Mouse (Mus musculus): ENCODE measurements around the gene Kcmf1. TPM values are rescaled to one million over a fixed set of nuclear protein-coding genes. Genes with fewer than 3 reads are reported as not detected.

The Kcmf1 gene
- polyA plus RNA-seq, 1 experiment from 2014 or later, result 34.8 TPM

DNA sequence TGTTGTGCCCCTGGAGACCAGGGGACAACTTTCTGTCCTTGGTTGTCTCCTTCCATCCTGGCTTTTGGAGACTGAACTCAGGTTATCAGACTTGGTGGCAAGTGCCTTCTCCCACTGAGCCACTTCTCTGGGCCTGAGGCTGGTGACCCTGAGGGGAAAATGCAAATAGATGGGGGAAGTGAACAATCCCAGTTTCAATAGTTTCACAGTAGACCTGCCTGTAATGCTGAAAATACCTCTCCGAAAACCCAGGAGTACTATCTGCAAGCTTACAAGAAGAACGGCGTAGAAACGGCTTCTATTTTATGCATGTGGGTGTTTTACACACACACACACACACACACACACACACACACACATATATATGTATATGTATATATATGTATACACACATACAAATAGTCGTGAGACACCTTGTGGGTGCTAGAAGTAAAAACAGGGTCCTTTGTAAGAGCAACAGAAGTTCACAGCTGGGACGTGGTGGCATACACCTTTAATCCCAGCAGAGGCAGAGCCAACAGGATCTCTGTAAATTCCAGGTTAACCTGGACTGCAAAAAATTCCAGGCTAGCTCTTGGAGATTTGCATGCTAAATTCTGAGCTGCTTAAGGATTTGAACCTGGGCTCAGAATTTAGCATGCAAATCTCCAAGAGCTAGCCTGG, 14.4 kb upstream of the Kcmf1 start:
- H3K9ac ChIP-seq (replicated peaks; ENCODE audit: low read length), result no peak overlapping the region
- 86% methylated on average over 6 of the region's 6 CpGs for WGBS
- ATAC-seq (ENCODE audit: low FRiP score, low TSS enrichment) (no peak), DNase-seq (no peak)
- no peaks in the 10 kb centered on the region for H3K36me3 ChIP-seq (ENCODE audit: control insufficient read depth, insufficient read depth, low read length)
- no peaks in the 10 kb centered on the region for H3K4me1 ChIP-seq (ENCODE audit: control insufficient read depth, insufficient read depth, low read length)
- no peaks in the 10 kb centered on the region for H3K27me3 ChIP-seq (ENCODE audit: control insufficient read depth, insufficient read depth, low read length)
- no peak overlapping the region for H3K4me2 ChIP-seq (ENCODE audit: low read length)
- H3K9me3 ChIP-seq (ENCODE audit: control insufficient read depth, low read length), result no peaks in the 10 kb centered on the region
- no peak overlapping the region for H3K4me3 ChIP-seq (replicated peaks; ENCODE audit: low read depth, low read length)
- H3K27ac ChIP-seq (replicated peaks; ENCODE audit: low read depth, low read length), result no peak overlapping the region

DNA sequence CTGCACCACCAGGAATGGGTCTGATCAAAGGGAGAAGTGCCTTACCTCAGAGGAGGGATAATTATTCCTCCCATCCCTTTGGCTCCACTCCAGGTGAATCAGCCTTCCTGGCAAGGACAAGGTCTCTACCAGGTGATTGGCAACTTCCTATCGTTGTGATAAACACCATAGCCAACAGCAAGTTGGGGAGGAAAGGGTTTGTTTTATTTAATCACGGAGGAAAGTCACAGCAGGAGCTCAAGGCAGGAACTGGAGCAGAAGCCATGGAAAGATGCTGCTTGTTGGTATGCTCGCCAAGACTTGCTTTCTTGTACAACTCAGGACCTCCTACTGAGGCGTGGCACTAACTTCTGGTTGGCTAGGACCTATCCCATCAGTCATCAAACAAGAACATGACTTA, 11.5 kb upstream of the Kcmf1 start:
- DNase-seq, result no peak
- no peak for ATAC-seq (ENCODE audit: low FRiP score, low TSS enrichment)
- Histone ChIP-seq H3K36me3 (ENCODE audit: control insufficient read depth, insufficient read depth, low read length) (no peaks in the 10 kb centered on the region), H3K9ac (replicated peaks; ENCODE audit: low read length) (no peak overlapping the region), H3K4me2 (ENCODE audit: low read length) (no peak overlapping the region), H3K9me3 (ENCODE audit: control insufficient read depth, low read length) (no peaks in the 10 kb centered on the region), H3K4me1 (ENCODE audit: control insufficient read depth, insufficient read depth, low read length) (no peaks in the 10 kb centered on the region), H3K27me3 (ENCODE audit: control insufficient read depth, insufficient read depth, low read length) (no peaks in the 10 kb centered on the region), H3K27ac (replicated peaks; ENCODE audit: low read depth, low read length) (no peak overlapping the region), H3K4me3 (replicated peaks; ENCODE audit: low read depth, low read length) (no peak overlapping the region)
- 66% methylated on average over 4 of the region's 4 CpGs for WGBS

DNA sequence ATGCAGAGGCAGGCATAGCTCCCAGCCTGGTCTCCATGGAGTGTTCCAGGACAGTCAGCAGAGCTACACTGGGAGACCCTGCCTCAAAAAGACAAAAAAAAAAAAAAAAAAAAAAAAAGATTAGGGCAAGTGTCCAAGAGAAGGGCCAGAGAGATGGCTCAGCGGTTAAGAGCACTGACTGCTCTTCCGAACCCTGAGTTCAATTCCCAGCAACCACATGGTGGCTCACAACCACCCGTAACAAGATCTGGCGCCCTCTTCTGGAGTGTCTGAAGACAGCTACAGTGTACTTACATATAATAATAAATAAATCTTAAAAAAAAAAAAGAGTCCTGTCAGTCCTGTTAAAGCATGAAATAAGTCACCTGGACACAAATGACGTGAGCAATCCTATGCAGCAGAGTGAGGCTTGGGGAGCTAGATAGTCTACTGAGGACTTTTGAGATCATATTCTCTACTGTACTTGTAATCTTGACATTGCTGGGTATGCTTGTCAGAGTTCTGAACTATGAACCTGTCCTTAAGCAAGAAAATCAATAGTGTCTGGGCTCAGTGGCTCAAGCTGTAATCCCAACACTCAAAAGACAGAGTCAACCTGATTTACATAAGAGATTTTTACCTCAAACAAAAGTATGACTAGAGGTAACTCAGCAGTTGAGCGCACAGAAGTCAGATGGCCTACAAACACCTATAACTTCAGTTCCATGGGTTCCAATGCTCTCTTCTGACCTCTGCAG, 2.6 kb upstream of the Kcmf1 start:
- Histone ChIP-seq H3K9ac (replicated peaks; ENCODE audit: low read length) (no peak overlapping the region), H3K27ac (replicated peaks; ENCODE audit: low read depth, low read length) (no peak overlapping the region), H3K4me2 (ENCODE audit: low read length) (no peak overlapping the region), H3K9me3 (ENCODE audit: control insufficient read depth, low read length) (no peaks in the 10 kb centered on the region), H3K36me3 (ENCODE audit: control insufficient read depth, insufficient read depth, low read length) (no peaks in the 10 kb centered on the region), H3K27me3 (ENCODE audit: control insufficient read depth, insufficient read depth, low read length) (no peaks in the 10 kb centered on the region), H3K4me1 (ENCODE audit: control insufficient read depth, insufficient read depth, low read length) (peaks cover 15% of the 10 kb centered on the region), H3K4me3 (replicated peaks; ENCODE audit: low read depth, low read length) (no peak overlapping the region)
- ATAC-seq (ENCODE audit: low FRiP score, low TSS enrichment) (no peak), DNase-seq (no peak)
- 81% methylated on average over 6 of the region's 6 CpGs for WGBS

DNA sequence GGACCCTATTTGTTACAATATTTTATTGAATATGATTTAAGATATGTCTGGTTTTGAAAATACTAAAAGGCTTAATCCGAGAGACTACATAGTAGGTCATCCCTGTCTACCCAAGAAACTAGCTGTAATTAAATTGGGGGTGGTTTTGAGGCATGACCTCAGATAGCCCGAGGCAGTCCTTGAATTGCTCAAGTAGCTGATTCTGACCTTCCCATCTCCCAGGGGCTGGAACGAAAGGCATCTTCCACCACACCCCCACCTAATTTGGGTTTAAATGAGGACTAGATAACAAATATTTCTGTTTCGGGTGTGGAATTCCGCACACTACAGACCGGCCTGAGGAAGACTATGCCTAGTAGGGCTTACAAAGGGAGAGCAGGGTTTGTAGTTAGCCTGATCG, 1.2 kb upstream of the Kcmf1 start:
- DNase-seq, result no peak
- H3K27me3 ChIP-seq (ENCODE audit: control insufficient read depth, insufficient read depth, low read length), result no peaks in the 10 kb centered on the region
- H3K9ac ChIP-seq (replicated peaks; ENCODE audit: low read length), result peak overlapping the region; percentile 99; the same call in 1 of the 2 replicates
- H3K4me1 ChIP-seq (ENCODE audit: control insufficient read depth, insufficient read depth, low read length), result peaks cover 15% of the 10 kb centered on the region
- no peak overlapping the region; the same call in 1 of the 2 replicates for H3K27ac ChIP-seq (replicated peaks; ENCODE audit: low read depth, low read length)
- H3K4me3 ChIP-seq (replicated peaks; ENCODE audit: low read depth, low read length), result peak overlapping the region; percentile 89
- no peak for ATAC-seq (ENCODE audit: low FRiP score, low TSS enrichment)
- H3K4me2 ChIP-seq (ENCODE audit: low read length), result peak overlapping the region; percentile 79
- no peaks in the 10 kb centered on the region for H3K9me3 ChIP-seq (ENCODE audit: control insufficient read depth, low read length)
- WGBS, result 66% methylated on average over 7 of the region's 7 CpGs
- 0 out of 2 replicates have a peak, but pooled peaks cover 3% of the 10 kb centered on the region for H3K36me3 ChIP-seq (ENCODE audit: control insufficient read depth, insufficient read depth, low read length)

DNA sequence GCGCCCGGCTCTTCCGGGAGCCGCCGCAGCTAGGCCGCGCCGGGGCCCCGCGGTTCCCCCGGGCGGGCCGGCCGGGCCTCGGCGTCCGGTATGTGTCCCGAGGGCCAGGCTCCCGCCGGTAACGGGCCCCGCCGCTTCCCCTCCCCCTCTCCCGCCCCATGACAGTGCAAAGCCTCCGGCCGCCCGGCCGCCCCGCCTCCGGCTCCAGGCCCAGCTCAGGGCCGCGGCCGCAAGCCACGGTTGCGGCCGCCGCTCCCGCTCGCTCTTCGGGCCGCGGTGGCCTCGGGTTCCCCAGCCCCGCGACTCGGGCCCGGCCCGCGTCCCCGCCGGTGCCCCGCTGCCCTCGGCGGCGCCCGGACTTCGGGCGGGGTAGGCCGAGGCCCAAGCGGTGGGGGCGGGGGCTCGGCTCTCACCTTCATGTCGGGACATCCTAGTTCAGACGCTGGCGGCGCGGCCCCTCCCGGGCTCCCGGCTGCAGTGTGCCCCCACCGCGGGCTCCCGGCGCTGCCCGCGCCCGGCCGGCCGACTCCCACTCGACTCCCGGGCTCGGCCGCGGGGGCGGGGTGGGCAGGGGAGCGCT, 488 bp downstream of the Kcmf1 start:
- ATAC-seq (ENCODE audit: low FRiP score, low TSS enrichment) (peak; percentile 76), DNase-seq (no peak)
- H3K9ac ChIP-seq (replicated peaks; ENCODE audit: low read length), result peak overlapping the region; percentile 99
- peaks cover 15% of the 10 kb centered on the region for H3K4me1 ChIP-seq (ENCODE audit: control insufficient read depth, insufficient read depth, low read length)
- no peaks in the 10 kb centered on the region for H3K27me3 ChIP-seq (ENCODE audit: control insufficient read depth, insufficient read depth, low read length)
- H3K27ac ChIP-seq (replicated peaks; ENCODE audit: low read depth, low read length), result peak overlapping the region; percentile 99
- peak overlapping the region; percentile 89 for H3K4me3 ChIP-seq (replicated peaks; ENCODE audit: low read depth, low read length)
- H3K4me2 ChIP-seq (ENCODE audit: low read length), result peak overlapping the region; percentile 79
- no peaks in the 10 kb centered on the region for H3K9me3 ChIP-seq (ENCODE audit: control insufficient read depth, low read length)
- under 1% methylated on average over 59 of the region's 85 CpGs for WGBS
- 0 out of 2 replicates have a peak, but pooled peaks cover 3% of the 10 kb centered on the region for H3K36me3 ChIP-seq (ENCODE audit: control insufficient read depth, insufficient read depth, low read length)

DNA sequence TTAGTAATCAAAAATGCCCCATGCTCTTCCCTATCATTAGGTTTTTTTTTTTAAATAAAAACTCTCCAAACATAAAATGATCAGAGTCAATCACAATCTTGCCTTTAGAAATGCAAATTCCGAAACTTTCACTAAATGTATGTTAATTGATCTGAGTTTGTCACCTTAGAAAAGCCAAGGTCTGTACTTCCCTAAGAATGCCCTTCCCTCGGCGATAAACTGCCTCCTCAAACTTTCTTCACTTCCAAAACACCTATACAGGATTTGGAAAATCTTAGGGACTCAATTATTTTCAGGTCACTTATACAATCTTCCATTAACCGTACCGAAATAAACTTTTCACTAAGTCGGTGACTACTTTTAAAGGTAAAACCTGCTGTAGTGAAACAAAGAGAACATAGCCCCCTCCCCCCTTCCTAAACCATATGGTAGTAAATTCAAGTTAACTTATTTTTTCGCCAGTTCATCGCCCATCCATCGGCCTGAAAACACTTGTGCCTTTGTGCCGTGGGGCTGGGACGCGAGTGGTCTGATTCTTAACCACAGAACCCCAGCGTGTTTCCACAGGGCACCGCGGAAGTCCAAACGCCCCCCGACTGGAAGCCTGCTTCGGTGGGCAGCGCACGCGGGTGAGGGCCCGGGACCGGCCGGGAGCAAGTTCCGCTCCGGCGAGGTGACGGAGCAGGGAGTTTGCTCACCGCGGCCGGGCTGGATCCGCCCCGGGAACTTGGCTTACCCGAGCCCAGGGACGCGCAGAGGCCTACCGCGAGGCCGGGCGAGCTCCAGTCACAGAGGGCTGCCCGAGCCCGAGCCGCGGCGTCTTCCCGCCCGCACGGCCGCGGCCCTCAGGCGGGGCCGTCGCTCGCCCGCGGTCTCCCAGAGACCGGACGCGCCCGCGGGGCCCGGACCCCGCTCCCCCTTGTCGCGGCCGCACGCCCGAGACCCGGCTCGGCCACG, 1.3 kb downstream of the Kcmf1 start:
- under 1% methylated on average over 71 of the region's 71 CpGs for WGBS

DNA sequence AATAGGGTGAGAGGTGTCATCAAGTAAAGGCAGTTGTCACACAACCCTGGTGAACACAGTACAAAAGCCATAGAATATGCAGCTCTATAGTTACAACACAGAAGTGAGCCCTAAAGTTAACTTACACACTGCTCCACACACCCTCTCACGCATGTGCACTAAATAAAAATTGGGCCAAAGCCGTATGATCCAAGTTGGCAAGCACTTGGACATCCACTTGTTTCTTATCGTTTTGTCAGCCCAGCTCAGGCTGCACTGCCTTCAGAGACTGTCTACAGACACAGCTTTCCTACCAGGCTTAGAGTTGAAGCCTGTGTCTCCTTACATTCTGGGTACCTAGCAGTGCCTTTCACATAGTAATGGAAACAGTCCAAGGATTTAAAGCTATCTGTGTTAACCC, 4.8 kb downstream of the Kcmf1 start:
- 85% methylated on average over 3 of the region's 3 CpGs for WGBS
- 0 out of 2 replicates have a peak, but pooled peaks cover 3% of the 10 kb centered on the region for H3K36me3 ChIP-seq (ENCODE audit: control insufficient read depth, insufficient read depth, low read length)
- peaks cover 9% of the 10 kb centered on the region for H3K4me1 ChIP-seq (ENCODE audit: control insufficient read depth, insufficient read depth, low read length)
- ATAC-seq (ENCODE audit: low FRiP score, low TSS enrichment), result no peak
- no peak overlapping the region for H3K4me3 ChIP-seq (replicated peaks; ENCODE audit: low read depth, low read length)
- H3K9ac ChIP-seq (replicated peaks; ENCODE audit: low read length), result no peak overlapping the region
- H3K4me2 ChIP-seq (ENCODE audit: low read length), result no peak overlapping the region
- H3K9me3 ChIP-seq (ENCODE audit: control insufficient read depth, low read length), result no peaks in the 10 kb centered on the region
- no peak overlapping the region for H3K27ac ChIP-seq (replicated peaks; ENCODE audit: low read depth, low read length)
- no peaks in the 10 kb centered on the region for H3K27me3 ChIP-seq (ENCODE audit: control insufficient read depth, insufficient read depth, low read length)
- no peak for DNase-seq

More for the DNA sequence above, 1.3 kb downstream of the Kcmf1 start:
- 0 out of 2 replicates have a peak, but pooled peaks cover 3% of the 10 kb centered on the region for H3K36me3 ChIP-seq (ENCODE audit: control insufficient read depth, insufficient read depth, low read length)
- ATAC-seq (ENCODE audit: low FRiP score, low TSS enrichment) (peak; percentile 52), DNase-seq (peak; percentile 76)
- H3K9ac ChIP-seq (replicated peaks; ENCODE audit: low read length), result peak overlapping the region; percentile 99
- H3K4me2 ChIP-seq (ENCODE audit: low read length), result peak overlapping the region; percentile 79
- H3K9me3 ChIP-seq (ENCODE audit: control insufficient read depth, low read length), result no peaks in the 10 kb centered on the region
- H3K27ac ChIP-seq (replicated peaks; ENCODE audit: low read depth, low read length), result peak overlapping the region; percentile 99
- no peaks in the 10 kb centered on the region for H3K27me3 ChIP-seq (ENCODE audit: control insufficient read depth, insufficient read depth, low read length)
- H3K4me1 ChIP-seq (ENCODE audit: control insufficient read depth, insufficient read depth, low read length), result peaks cover 15% of the 10 kb centered on the region
- peak overlapping the region; percentile 89 for H3K4me3 ChIP-seq (replicated peaks; ENCODE audit: low read depth, low read length)

DNA sequence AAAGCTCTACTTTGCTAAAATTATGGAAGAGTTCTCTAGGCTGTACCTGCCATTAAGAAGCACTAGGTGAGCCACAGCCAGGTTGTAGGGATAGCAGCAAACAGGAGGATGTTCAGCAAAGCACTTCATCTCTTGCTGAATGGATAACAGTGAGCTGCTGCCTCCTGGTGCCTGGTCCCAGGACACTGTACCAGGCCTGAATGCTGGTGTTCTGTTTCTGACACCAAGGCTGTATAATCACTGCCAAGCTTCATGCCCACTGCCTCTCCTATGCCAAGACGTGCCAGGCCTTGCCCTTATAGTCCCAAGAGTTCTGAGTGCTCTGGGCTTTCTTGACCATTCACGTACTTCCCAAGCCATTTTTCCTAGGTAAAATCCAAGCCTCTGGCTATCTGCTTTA, 8.5 kb downstream of the Kcmf1 start:
- no peaks in the 10 kb centered on the region for H3K27me3 ChIP-seq (ENCODE audit: control insufficient read depth, insufficient read depth, low read length)
- ATAC-seq (ENCODE audit: low FRiP score, low TSS enrichment) (no peak), DNase-seq (no peak)
- no peak overlapping the region for H3K9ac ChIP-seq (replicated peaks; ENCODE audit: low read length)
- H3K27ac ChIP-seq (replicated peaks; ENCODE audit: low read depth, low read length), result no peak overlapping the region
- H3K36me3 ChIP-seq (ENCODE audit: control insufficient read depth, insufficient read depth, low read length), result 0 out of 2 replicates have a peak, but pooled peaks cover 1% of the 10 kb centered on the region
- 95% methylated on average over 2 of the region's 2 CpGs for WGBS
- no peaks in the 10 kb centered on the region for H3K4me1 ChIP-seq (ENCODE audit: control insufficient read depth, insufficient read depth, low read length)
- no peaks in the 10 kb centered on the region for H3K9me3 ChIP-seq (ENCODE audit: control insufficient read depth, low read length)
- H3K4me2 ChIP-seq (ENCODE audit: low read length), result no peak overlapping the region
- H3K4me3 ChIP-seq (replicated peaks; ENCODE audit: low read depth, low read length), result no peak overlapping the region
